Mouse (Mus musculus) ES-Bruce4 (cell line): ENCODE measurements around the gene Ank3.

Source experiments
- CTCF ChIP-seq: IDR thresholded peaks from one replicate; pipeline ENCODE4 v1.8.1; 2011; ENCODE audit warnings: low read depth, low read length
- EP300 ChIP-seq: IDR thresholded peaks from 2 replicates; pipeline ENCODE4 v1.6.1; 2011; ENCODE audit warnings: low read depth, low read length; ENCODE audit not compliant: insufficient read depth
- POLR2A ChIP-seq: IDR thresholded peaks from one replicate; pipeline ENCODE4 v1.8.1; 2011; ENCODE audit warnings: low read length; ENCODE audit not compliant: insufficient read depth

DNA sequence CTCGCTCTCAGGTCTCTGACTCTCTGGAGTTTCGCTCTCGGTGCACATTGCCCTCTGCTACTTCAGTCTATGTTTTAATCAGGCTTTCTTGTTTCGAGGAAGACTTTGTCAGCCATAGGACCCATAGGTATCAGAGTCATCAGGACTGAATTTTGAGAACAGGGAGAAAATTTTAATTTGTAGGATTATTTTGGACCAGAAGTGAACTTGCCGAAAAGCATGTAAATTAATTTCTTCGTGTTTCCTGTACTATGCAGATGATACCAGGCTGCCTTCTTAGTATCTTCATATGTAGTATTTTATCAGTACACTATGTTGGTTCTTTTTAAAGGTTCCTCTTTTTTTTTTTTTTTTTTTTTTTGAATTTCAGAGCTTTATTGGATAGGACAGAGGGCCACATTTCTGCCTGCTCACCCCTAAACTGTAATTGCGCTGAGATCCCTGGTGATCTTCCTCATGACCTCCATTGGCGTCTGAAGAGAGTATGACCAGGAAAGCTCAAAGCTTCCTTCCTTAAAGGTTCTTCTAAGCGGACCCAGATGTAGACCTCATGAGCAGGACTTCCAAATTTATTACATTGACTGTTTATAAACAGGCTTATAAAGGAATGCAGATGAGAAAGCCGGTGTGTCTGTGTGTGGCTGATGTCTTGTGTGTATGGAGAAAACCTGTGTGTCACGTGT lies 551.8 kb downstream of the Ank3 start:
- TF ChIP-seq CTCF = no peak
- TF ChIP-seq EP300 = no peak
- no peak for TF ChIP-seq POLR2A
